Mouse (Mus musculus) spleen, adult 18-20 months (tissue): ENCODE results near the gene Nkrf.

Experiments
- DNase-seq, 2 experiments: peaks; one replicate each; pipeline ENCODE4 v3.0.0; 2022; ENCODE audit warnings: mixed read lengths in 2 of 2

Nkrf gene

GRCm38 (mm10) chrX:36902321-36903114, at the start of gene Nkrf:
Gene Nkrf, minus strand, starts transcription at chrX:36902899.
- DNase-seq, result peak; percentile 19 to 20

GRCm38 (mm10) chrX:36941106-36941505, 38.4 kb upstream of the Nkrf start:
- DNase-seq, result no peak

GRCm38 (mm10) chrX:36939806-36940413, 37.2 kb upstream of the Nkrf start:
- no peak for DNase-seq

- DNase-seq, result no peak
Observed at GRCm38 (mm10) chrX:36935326-36935966, 32.7 kb upstream of the Nkrf start.

- DNase-seq, result no peak
Observed at GRCm38 (mm10) chrX:36930574-36930973, 27.9 kb upstream of the Nkrf start.

GRCm38 (mm10) chrX:36929694-36930093, 27.0 kb upstream of the Nkrf start:
- DNase-seq, result no peak

GRCm38 (mm10) chrX:36928791-36929190, 26.1 kb upstream of the Nkrf start:
- DNase-seq, result no peak

GRCm38 (mm10) chrX:36921346-36921745, 18.6 kb upstream of the Nkrf start:
- DNase-seq, result no peak

GRCm38 (mm10) chrX:36917749-36918148, 15.1 kb upstream of the Nkrf start:
- DNase-seq, result no peak

GRCm38 (mm10) chrX:36911343-36911742, 8.6 kb upstream of the Nkrf start:
- DNase-seq, result peak in 1 of 2 experiments; percentile 44

GRCm38 (mm10) chrX:36906539-36906938, 3.8 kb upstream of the Nkrf start:
- no peak for DNase-seq

- peak; percentile 85 to 86 for DNase-seq
Observed at GRCm38 (mm10) chrX:36903115-36903768, 543 bp upstream of the Nkrf start.

- no peak for DNase-seq
Observed at GRCm38 (mm10) chrX:36901655-36902054, 1.0 kb downstream of the Nkrf start.

- peak in 1 of 2 experiments; percentile 12 for DNase-seq
Observed at GRCm38 (mm10) chrX:36898931-36899330, 3.8 kb downstream of the Nkrf start.

- DNase-seq, result no peak
Observed at GRCm38 (mm10) chrX:36884719-36885118, 18.0 kb downstream of the Nkrf start.

- DNase-seq, result no peak
Observed at GRCm38 (mm10) chrX:36874704-36875128, 28.0 kb downstream of the Nkrf start.

GRCm38 (mm10) chrX:36874178-36874696, 28.5 kb downstream of the Nkrf start:
- DNase-seq, result peak; percentile 82 to 87

GRCm38 (mm10) chrX:36873765-36874164, 28.9 kb downstream of the Nkrf start, which contains the start of the genes Ube2a and C330007P06Rik:
Gene Ube2a, plus strand, starts transcription at chrX:36873900.
Gene C330007P06Rik, minus strand, starts transcription at chrX:36874111.
- DNase-seq, result no peak

GRCm38 (mm10) chrX:36870372-36870771, 32.3 kb downstream of the Nkrf start:
- no peak for DNase-seq

GRCm38 (mm10) chrX:36864609-36865328, 37.9 kb downstream of the Nkrf start:
- DNase-seq, result no peak

GRCm38 (mm10) chrX:36863766-36864608, 38.7 kb downstream of the Nkrf start:
- DNase-seq, result peak; percentile 63 to 67
